Mouse (Mus musculus) E14TG2a.4 (cell line): ENCODE measurements around the gene Sepsecs.

Experiments used
- H3K27me3 ChIP-seq: 2 replicates; pipeline ENCODE4 v1.6.1; 2014; ENCODE audit warnings: low read length, control low read depth; ENCODE audit not compliant: insufficient read depth
- H3K36me3 ChIP-seq: 2 replicates; pipeline ENCODE4 v1.6.1; 2014; ENCODE audit warnings: low read length, control low read depth; ENCODE audit not compliant: insufficient read depth
- H3K4me1 ChIP-seq: replicated peaks from 2 replicates; pipeline ENCODE4 v1.6.1; 2014; ENCODE audit warnings: low read depth, low read length, control low read depth
- H3K4me3 ChIP-seq: replicated peaks from 2 replicates; pipeline ENCODE4 v1.5.1; 2014; ENCODE audit warnings: mild to moderate bottlenecking, low read length
- H3K9me3 ChIP-seq: 2 replicates; pipeline ENCODE4 v1.6.1; 2014; ENCODE audit warnings: low read length, control low read depth
- CTCF ChIP-seq: conservative IDR thresholded peaks from 2 replicates; pipeline ENCODE4 v1.5.1; 2014; ENCODE audit warnings: low read length
- NANOG ChIP-seq: IDR thresholded peaks from 2 replicates; pipeline ENCODE4 v1.6.1; 2014; ENCODE audit warnings: borderline replicate concordance, low read length, mixed read lengths
- POU5F1 ChIP-seq: IDR thresholded peaks from 2 replicates; pipeline ENCODE4 v1.6.1; 2014; ENCODE audit warnings: low read length, borderline replicate concordance

Sepsecs gene

DNA sequence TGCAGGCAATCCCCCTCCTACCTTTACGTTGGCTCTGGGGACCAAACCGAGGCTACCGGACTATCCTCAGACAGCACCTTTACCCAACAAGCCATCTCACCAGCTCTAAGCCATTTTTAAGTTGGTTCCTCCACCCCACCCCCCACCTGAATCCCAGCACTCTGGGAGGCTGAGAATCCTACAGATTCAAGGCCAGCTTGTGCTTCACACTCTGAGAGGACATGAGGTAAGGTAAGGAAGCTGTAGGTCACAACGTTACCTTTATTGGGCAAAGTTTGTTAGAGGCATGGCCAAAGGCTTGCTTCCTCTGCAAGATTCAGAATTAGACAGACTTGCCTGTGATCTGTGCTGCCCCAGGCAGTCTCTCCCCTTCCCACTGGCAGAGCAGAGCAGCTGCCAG, 10.7 kb upstream of the Sepsecs start:
- no peak for TF ChIP-seq CTCF
- TF ChIP-seq POU5F1, result no peak
- TF ChIP-seq NANOG, result no peak
- Histone ChIP-seq H3K4me3 (no peak overlapping the region), H3K27me3 (no peaks in the 10 kb centered on the region), H3K4me1 (peaks cover 5% of the 10 kb centered on the region), H3K36me3 (no peaks in the 10 kb centered on the region), H3K9me3 (no peaks in the 10 kb centered on the region)

DNA sequence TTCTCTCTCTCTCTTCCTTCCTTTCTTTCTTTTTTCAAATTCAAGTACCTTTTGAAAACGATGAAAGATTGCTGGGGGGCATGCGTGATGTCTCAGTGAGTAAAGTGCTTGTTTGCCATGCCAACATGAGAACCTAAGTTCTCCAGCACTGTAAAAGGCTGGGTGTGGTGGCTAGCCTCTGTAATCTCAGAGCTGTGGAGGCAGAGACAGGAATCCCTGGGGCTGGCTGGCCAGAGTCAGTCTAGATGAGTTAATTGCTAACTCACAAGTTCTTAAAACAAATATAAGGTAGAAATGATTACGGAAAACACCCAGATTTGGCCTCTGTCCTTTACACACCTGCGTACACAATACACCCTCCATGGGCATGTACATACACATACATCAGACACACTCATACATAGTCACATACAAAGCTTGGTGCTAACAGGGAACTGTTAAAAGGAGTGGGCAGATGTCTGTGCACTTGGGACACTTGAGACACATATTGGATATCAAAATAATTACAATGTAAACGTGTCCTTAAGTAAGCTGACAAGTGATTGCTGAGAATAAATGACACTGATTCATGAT, 9.1 kb upstream of the Sepsecs start:
- Histone ChIP-seq H3K36me3 (no peaks in the 10 kb centered on the region), H3K9me3 (no peaks in the 10 kb centered on the region), H3K4me1 (peaks cover 20% of the 10 kb centered on the region), H3K27me3 (no peaks in the 10 kb centered on the region), H3K4me3 (no peak overlapping the region)
- TF ChIP-seq NANOG (no peak), POU5F1 (no peak), CTCF (no peak)

DNA sequence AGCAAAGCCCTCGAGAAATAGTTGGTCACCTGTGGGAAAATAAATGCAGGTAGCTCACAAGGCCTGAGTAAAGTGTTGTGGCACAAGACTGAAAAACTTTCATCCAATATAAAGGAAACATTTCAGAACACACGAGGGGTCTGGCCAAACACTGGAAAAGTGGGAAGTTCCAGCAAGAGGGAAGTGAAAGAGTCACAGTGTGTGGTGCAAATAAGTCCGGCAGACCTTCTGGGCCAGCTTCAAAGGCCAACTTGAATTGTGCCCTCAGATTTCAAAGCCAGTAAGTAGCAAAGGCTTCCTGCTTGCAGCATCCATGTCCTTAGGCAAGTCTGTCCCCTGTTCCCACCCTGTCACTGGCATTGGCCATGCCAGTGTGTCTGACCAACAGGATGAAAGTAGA, 7.6 kb upstream of the Sepsecs start:
- Histone ChIP-seq H3K4me3 (no peak overlapping the region), H3K9me3 (no peaks in the 10 kb centered on the region), H3K27me3 (no peaks in the 10 kb centered on the region), H3K4me1 (peaks cover 33% of the 10 kb centered on the region), H3K36me3 (no peaks in the 10 kb centered on the region)
- TF ChIP-seq POU5F1, result no peak
- TF ChIP-seq CTCF, result no peak
- TF ChIP-seq NANOG, result no peak

DNA sequence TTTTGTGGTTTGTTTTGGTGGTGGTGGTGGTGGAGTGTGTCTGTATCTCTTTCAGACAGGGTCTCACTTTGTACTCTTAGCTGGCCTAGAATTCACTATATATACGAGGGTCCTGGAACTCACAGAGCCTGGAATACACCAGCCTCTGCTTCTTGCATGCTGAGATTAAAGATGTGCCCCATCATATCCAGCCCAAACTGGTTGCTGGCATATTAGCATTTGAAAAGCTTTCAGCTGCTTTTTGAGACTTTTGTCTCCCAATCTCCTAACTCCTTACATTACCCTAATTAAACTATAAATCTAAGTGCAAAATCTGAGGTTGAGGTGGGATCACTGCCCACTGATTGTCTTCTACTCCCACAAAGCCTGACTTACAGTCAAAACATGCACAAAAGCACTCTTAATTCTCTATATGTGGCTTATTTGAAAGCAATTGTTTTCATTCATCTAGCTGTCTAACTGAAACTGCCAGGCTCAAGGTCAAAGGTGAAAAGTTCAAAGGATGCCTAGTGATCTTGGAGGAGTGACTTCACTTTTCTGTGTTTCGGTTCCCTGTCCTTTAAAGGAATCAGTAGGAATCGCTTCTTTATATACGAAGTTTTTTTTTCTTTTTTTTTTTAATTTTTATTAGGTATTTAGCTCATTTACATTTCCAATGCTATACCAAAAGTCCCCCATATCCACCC, 5.0 kb upstream of the Sepsecs start:
- TF ChIP-seq POU5F1 (no peak), NANOG (peak; percentile 88)
- H3K9me3 ChIP-seq, result no peaks in the 10 kb centered on the region

DNA sequence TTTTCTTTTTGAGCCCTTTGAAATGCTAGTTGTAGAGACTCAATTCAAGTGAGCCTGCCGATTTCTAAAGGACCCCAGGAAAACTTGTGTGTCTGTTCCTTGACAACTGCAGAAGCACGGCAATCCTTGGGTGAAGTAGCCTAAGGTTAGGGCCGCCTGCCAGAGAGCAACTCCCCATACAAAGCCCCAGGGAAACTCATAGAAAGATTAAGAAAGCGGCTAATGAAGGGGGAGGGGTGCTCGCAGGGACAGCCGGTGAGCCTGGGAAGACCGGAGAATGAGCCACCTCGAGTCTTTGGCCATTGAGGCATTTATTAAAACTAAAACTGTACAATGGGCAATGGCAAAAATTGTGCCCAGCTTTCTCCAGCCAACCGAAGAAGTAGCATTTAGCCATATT, 3.8 kb upstream of the Sepsecs start:
- TF ChIP-seq CTCF (no peak), POU5F1 (no peak), NANOG (no peak)
- Histone ChIP-seq H3K27me3 (no peaks in the 10 kb centered on the region), H3K4me3 (0 out of 2 replicates have a peak overlapping the region, but pooled peaks have one; percentile 24), H3K36me3 (no peaks in the 10 kb centered on the region), H3K4me1 (peaks cover 39% of the 10 kb centered on the region), H3K9me3 (no peaks in the 10 kb centered on the region)

More for the DNA sequence above, 5.0 kb upstream of the Sepsecs start:
- Histone ChIP-seq H3K4me1 (peaks cover 33% of the 10 kb centered on the region), H3K4me3 (no peak overlapping the region), H3K36me3 (no peaks in the 10 kb centered on the region), H3K27me3 (no peaks in the 10 kb centered on the region)

DNA sequence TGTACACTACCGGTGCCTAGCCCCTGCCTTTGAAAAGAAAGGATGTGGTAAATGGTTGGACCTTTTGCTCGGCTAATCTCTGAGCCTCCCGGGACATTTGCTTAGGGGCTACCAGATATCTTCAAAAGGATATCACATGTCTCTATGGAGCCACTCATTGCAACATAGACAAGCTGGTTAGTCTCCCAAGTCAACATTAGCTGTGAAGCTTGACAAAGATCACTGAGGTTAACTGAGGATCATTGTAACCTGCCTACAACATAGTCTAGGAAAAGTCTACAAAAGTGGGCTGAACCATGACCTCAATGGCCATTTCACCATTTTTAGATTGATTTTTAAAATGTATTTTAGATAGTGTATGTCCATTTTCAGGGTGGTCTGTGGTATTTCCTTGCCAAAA, 1.2 kb upstream of the Sepsecs start:
- Histone ChIP-seq H3K4me1 (peaks cover 46% of the 10 kb centered on the region), H3K9me3 (no peaks in the 10 kb centered on the region), H3K4me3 (no peak overlapping the region), H3K27me3 (no peaks in the 10 kb centered on the region), H3K36me3 (peaks cover 3% of the 10 kb centered on the region)
- no peak for TF ChIP-seq POU5F1
- TF ChIP-seq NANOG, result no peak
- no peak for TF ChIP-seq CTCF

DNA sequence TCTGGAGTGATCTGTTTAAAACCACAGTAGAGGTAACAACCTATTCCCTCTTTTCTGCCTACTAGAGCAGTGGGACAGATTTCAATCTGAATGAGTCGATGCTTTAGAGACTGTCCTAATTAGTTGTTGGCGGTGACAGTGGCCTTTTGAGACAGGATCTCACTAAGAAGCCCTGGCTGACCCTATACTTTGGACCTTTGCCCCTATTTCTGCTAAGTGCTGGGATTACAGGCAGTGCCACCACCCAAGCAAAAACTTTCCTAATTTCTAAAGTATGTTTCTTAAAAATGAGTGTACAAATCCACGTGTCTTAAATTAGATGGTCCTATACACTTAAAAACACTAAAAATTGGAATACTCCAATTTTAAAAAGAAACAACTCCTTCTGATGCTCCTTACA, 2.7 kb downstream of the Sepsecs start:
- Histone ChIP-seq H3K27me3 (no peaks in the 10 kb centered on the region), H3K4me1 (peaks cover 12% of the 10 kb centered on the region), H3K9me3 (no peaks in the 10 kb centered on the region), H3K36me3 (peaks cover 31% of the 10 kb centered on the region), H3K4me3 (no peak overlapping the region)
- TF ChIP-seq POU5F1 (no peak), CTCF (no peak), NANOG (no peak)

DNA sequence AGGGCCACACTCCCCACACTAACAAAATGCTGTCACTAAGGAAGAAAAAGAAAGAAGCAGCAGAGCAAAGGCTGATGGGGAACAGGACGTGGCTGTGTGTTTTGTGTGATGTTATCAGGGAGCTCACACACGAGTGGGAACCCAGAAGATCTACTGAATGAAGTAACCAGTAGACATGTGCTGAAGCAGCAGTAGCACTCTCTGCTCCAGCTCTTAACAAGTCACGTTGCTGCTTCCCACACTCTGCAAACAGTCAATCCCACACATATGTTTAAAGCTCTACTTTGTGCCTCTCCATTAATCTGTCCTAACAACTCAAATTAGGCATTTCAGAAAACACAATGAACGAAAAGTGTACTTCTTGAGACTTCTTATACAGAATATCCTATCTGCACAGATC, 11.6 kb downstream of the Sepsecs start:
- H3K27me3 ChIP-seq, result no peaks in the 10 kb centered on the region

DNA sequence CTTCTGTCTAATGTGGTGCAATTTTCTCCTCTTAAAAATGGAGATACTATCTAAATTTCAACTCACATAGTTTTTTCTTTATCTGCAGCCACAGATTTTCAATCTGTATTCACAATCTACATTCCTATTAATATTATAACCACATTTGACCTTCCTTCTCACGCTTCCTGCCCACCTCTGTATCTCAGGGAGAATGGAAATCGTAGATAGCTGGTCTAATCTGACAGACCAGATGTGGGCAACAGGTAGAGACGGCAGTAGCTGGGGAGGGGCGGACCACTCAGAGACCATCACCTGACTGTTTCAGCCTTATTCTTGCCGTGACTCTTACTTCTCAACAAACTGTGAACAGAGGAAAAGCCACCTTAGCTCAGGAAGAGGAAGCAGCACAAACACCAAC, 12.2 kb downstream of the Sepsecs start:
- Histone ChIP-seq H3K9me3 (no peaks in the 10 kb centered on the region), H3K36me3 (peaks cover 67% of the 10 kb centered on the region), H3K4me3 (no peak overlapping the region), H3K27me3 (no peaks in the 10 kb centered on the region), H3K4me1 (no peaks in the 10 kb centered on the region)
- TF ChIP-seq CTCF (no peak), NANOG (no peak), POU5F1 (no peak)

More for the DNA sequence above, 11.6 kb downstream of the Sepsecs start:
- no peak overlapping the region for H3K4me3 ChIP-seq
- H3K36me3 ChIP-seq, result peaks cover 64% of the 10 kb centered on the region
- H3K9me3 ChIP-seq, result no peaks in the 10 kb centered on the region
- TF ChIP-seq NANOG, result no peak
- TF ChIP-seq CTCF, result no peak
- TF ChIP-seq POU5F1, result no peak
- H3K4me1 ChIP-seq, result no peaks in the 10 kb centered on the region
